9 mouse cellular contexts compared by ENCODE assay signal in genomic region chr1:120596319-120596718, GRCm38 (mm10). TPM values are rescaled to one million over a fixed set of nuclear protein-coding genes. Genes with fewer than 3 reads are reported as not detected.
DNase-seq lines count a peak whose midpoint lies in the region; ATAC-seq and TF ChIP-seq lines count a peak whose summit lies in the region.
"Had no signal": no experiment of that assay in that cellular context is flagged by ENCODE, and none has a peak within 500 bp of the region (broad histone marks: within the 10 kb centered on the region; RNA-seq: fewer than 3 reads in every experiment).

No protein-coding gene starts in this region.

- H3K4me1 ChIP-seq in forebrain, embryonic 10.5 days = peaks cover 21% of the 10 kb centered on the region
- H3K4me1 ChIP-seq in forebrain, embryonic 11.5 days (replicated peaks; ENCODE audit: control insufficient read depth, insufficient read depth, low read length) = no peaks in the 10 kb centered on the region
- H3K4me1 ChIP-seq in CH12.LX (ENCODE audit: control insufficient read depth in 1 of 2, insufficient read depth in 2 of 2) = peaks cover 9 to 52% of the 10 kb centered on the region in 2 experiments; a peak in 3 of 4 replicates
- H3K4me1 ChIP-seq in forebrain, embryonic 16.5 days (replicated peaks; ENCODE audit: control insufficient read depth, insufficient read depth, low read length) = 0 out of 2 replicates have a peak, but pooled peaks cover 3% of the 10 kb centered on the region
- peaks cover 8% of the 10 kb centered on the region; the same call in 1 of the 2 replicates for H3K4me1 ChIP-seq in limb, embryonic 12.5 days (replicated peaks)
- peaks cover 6% of the 10 kb centered on the region for H3K4me1 ChIP-seq in stomach, embryonic 15.5 days

- peak; percentile 59 for DNase-seq in forebrain, embryonic 10.5 days (ENCODE audit: extremely low spot score, low spot score)
- no peak for DNase-seq in forebrain, embryonic 11.5 days (ENCODE audit: low spot score)
- no peak for DNase-seq in CH12.LX (ENCODE audit: extremely low read depth)
- no peak for DNase-seq in lung, postnatal 25 days (ENCODE audit: low spot score)

- no peaks in the 10 kb centered on the region for H3K36me3 ChIP-seq in forebrain, embryonic 10.5 days (replicated peaks)
- no peaks in the 10 kb centered on the region for H3K36me3 ChIP-seq in forebrain, embryonic 11.5 days (ENCODE audit: control insufficient read depth, insufficient read depth, low read length)
- H3K36me3 ChIP-seq in CH12.LX (replicated peaks in 1 of 2; ENCODE audit: control insufficient read depth in 1 of 2, insufficient read depth in 1 of 2, low read length in 1 of 2) = no peaks in the 10 kb centered on the region
- H3K36me3 ChIP-seq in forebrain, embryonic 16.5 days (ENCODE audit: control insufficient read depth, insufficient read depth) = no peaks in the 10 kb centered on the region
- no peaks in the 10 kb centered on the region for H3K36me3 ChIP-seq in limb, embryonic 12.5 days
- no peaks in the 10 kb centered on the region for H3K36me3 ChIP-seq in stomach, embryonic 15.5 days

- H3K79me2 ChIP-seq in CH12.LX (replicated peaks; ENCODE audit: control insufficient read depth, extremely low read depth, insufficient read depth, poor library complexity, severe bottlenecking) = no peaks in the 10 kb centered on the region

- H3K27ac ChIP-seq in forebrain, embryonic 10.5 days = no peak overlapping the region
- no peak overlapping the region for H3K27ac ChIP-seq in forebrain, embryonic 11.5 days (ENCODE audit: low read depth, low read length)
- H3K27ac ChIP-seq in CH12.LX (ENCODE audit: insufficient read depth, low read depth) = no peak overlapping the region
- no peak overlapping the region for H3K27ac ChIP-seq in forebrain, embryonic 16.5 days (ENCODE audit: low read length)
- H3K27ac ChIP-seq in limb, embryonic 12.5 days = no peak overlapping the region
- no peak overlapping the region for H3K27ac ChIP-seq in stomach, embryonic 15.5 days

- TF ChIP-seq CTCF in CH12.LX (conservative IDR thresholded peaks at IDR 0.05 in 1 of 2, IDR thresholded peaks at IDR 0.05 in 1 of 2; ENCODE audit: low read depth in 2 of 2, low read length in 2 of 2) = no peak

- H3K4me3 ChIP-seq in forebrain, embryonic 10.5 days = peak overlapping the region; percentile 27
- no peak overlapping the region for H3K4me3 ChIP-seq in forebrain, embryonic 11.5 days (ENCODE audit: low read depth, low read length)
- peak overlapping the region; percentile 39 to 53 (median 40) for H3K4me3 ChIP-seq in CH12.LX (replicated peaks in 1 of 3; ENCODE audit: low read depth in 2 of 3, low read length in 2 of 3, poor library complexity in 1 of 3)
- H3K4me3 ChIP-seq in forebrain, embryonic 16.5 days (replicated peaks; ENCODE audit: low read length) = peak overlapping the region; percentile 6; the same call in 1 of the 2 replicates
- peak overlapping the region; percentile 24 for H3K4me3 ChIP-seq in limb, embryonic 12.5 days (replicated peaks)
- peak overlapping the region; percentile 20; the same call in 1 of the 2 replicates for H3K4me3 ChIP-seq in stomach, embryonic 15.5 days (replicated peaks)

- under 1% methylated on average over 21 of the region's 21 CpGs for WGBS in forebrain, embryonic 10.5 days
- 1% methylated on average over 19 of the region's 21 CpGs for WGBS in forebrain, embryonic 11.5 days
- WGBS in forebrain, embryonic 16.5 days = under 1% methylated on average over 20 of the region's 21 CpGs
- under 1% methylated on average over 21 of the region's 21 CpGs for WGBS in limb, embryonic 12.5 days
- under 1% methylated on average over 21 of the region's 21 CpGs for WGBS in stomach, embryonic 15.5 days

- in situ Hi-C loops in CH12.LX (cut with MboI; ENCODE audit: low pct_ligation_motif_present, low pct_unique_long_range_greater_than_20kb, low sequenced_read_pairs) = loop anchor here (10.0 to 25.0 kb wide), 3 partner anchors 88 to 816 kb away; no protein-coding TSS in a partner anchor

- no peak for ATAC-seq in forebrain, embryonic 11.5 days (replicated peaks; ENCODE audit: low FRiP score)
- no peak for ATAC-seq in forebrain, embryonic 16.5 days
- ATAC-seq in limb, embryonic 12.5 days (ENCODE audit: insufficient number of reproducible peaks, insufficient read depth, low FRiP score, low TSS enrichment, low read depth) = no peak
- ATAC-seq in stomach, embryonic 15.5 days (ENCODE audit: insufficient read depth, low FRiP score, low read depth) = no peak
- no peak for ATAC-seq in activated CD4-positive, CD25-positive, alpha-beta regulatory T cell, adult 4 months

- no peak for TF ChIP-seq RAD21 in CH12.LX (IDR thresholded peaks at IDR 0.05; ENCODE audit: low read depth, low read length)

- no peak for TF ChIP-seq POLR2A in CH12.LX (IDR thresholded peaks at IDR 0.05; ENCODE audit: low read depth, low read length)

- no peak overlapping the region; the same call in 1 of the 2 replicates for H3K4me2 ChIP-seq in forebrain, embryonic 11.5 days (ENCODE audit: low read depth, low read length, severe bottlenecking)
- H3K4me2 ChIP-seq in CH12.LX (ENCODE audit: insufficient read depth, low read depth, poor library complexity, severe bottlenecking) = peak overlapping the region; percentile 33; the same call in 1 of the 2 replicates
- H3K4me2 ChIP-seq in forebrain, embryonic 16.5 days (ENCODE audit: low read length) = peak overlapping the region; percentile 8; the same call in 1 of the 2 replicates
- peak overlapping the region; percentile 50 for H3K4me2 ChIP-seq in limb, embryonic 12.5 days
- H3K4me2 ChIP-seq in stomach, embryonic 15.5 days = peak overlapping the region; percentile 41

- dilution Hi-C loops in CH12.LX (cut with MboI; ENCODE audit: extremely low pct_ligation_motif_present, extremely low pct_unique_long_range_greater_than_20kb, low sequenced_read_pairs) = no loop called here

- no peak overlapping the region for H3K9ac ChIP-seq in forebrain, embryonic 11.5 days (ENCODE audit: low read length)
- H3K9ac ChIP-seq in CH12.LX (ENCODE audit: insufficient read depth, low read depth) = peak overlapping the region; percentile 35
- H3K9ac ChIP-seq in forebrain, embryonic 16.5 days (replicated peaks; ENCODE audit: low read depth, low read length) = no peak overlapping the region
- no peak overlapping the region for H3K9ac ChIP-seq in limb, embryonic 12.5 days (replicated peaks)
- no peak overlapping the region for H3K9ac ChIP-seq in stomach, embryonic 15.5 days

- H3K9me3 ChIP-seq in forebrain, embryonic 10.5 days = no peaks in the 10 kb centered on the region
- no peaks in the 10 kb centered on the region for H3K9me3 ChIP-seq in forebrain, embryonic 11.5 days (ENCODE audit: control insufficient read depth, low read length)
- H3K9me3 ChIP-seq in CH12.LX (replicated peaks; ENCODE audit: low read length) = no peaks in the 10 kb centered on the region
- H3K9me3 ChIP-seq in forebrain, embryonic 16.5 days (ENCODE audit: control insufficient read depth, low read length) = no peaks in the 10 kb centered on the region
- no peaks in the 10 kb centered on the region for H3K9me3 ChIP-seq in limb, embryonic 12.5 days
- H3K9me3 ChIP-seq in stomach, embryonic 15.5 days = no peaks in the 10 kb centered on the region

- peaks cover 100% of the 10 kb centered on the region for H3K27me3 ChIP-seq in forebrain, embryonic 10.5 days (ENCODE audit: poor library complexity, severe bottlenecking)
- H3K27me3 ChIP-seq in forebrain, embryonic 11.5 days (ENCODE audit: control insufficient read depth, insufficient read depth, low read length) = peaks cover 92% of the 10 kb centered on the region
- no peaks in the 10 kb centered on the region for H3K27me3 ChIP-seq in CH12.LX (replicated peaks)
- peaks cover 83% of the 10 kb centered on the region for H3K27me3 ChIP-seq in forebrain, embryonic 16.5 days (replicated peaks; ENCODE audit: control insufficient read depth, insufficient read depth, low read length)
- peaks cover 100% of the 10 kb centered on the region for H3K27me3 ChIP-seq in limb, embryonic 12.5 days
- peaks cover 98% of the 10 kb centered on the region for H3K27me3 ChIP-seq in stomach, embryonic 15.5 days (replicated peaks)

- no peak for TF ChIP-seq EP300 in CH12.LX (IDR thresholded peaks at IDR 0.05; ENCODE audit: low read length)

TF ChIP-seq in CH12.LX, 34 proteins besides CTCF, POLR2A, EP300 and RAD21:
- TF ChIP-seq MAZ (IDR thresholded peaks at IDR 0.05; ENCODE audit: low read depth, low read length) (no peak), MAX (IDR thresholded peaks at IDR 0.05; ENCODE audit: low read length) (no peak), E2F4 (IDR thresholded peaks at IDR 0.05; ENCODE audit: insufficient replicate concordance, low read depth, low read length) (no peak), IRF4 (IDR thresholded peaks at IDR 0.05; ENCODE audit: low read depth, low read length) (no peak), ZC3H11A (IDR thresholded peaks at IDR 0.05; ENCODE audit: low read depth, low read length) (no peak), SIN3A (IDR thresholded peaks at IDR 0.05; ENCODE audit: low read length) (no peak), TBP (conservative IDR thresholded peaks at IDR 0.05; ENCODE audit: low read depth, low read length) (no peak), HCFC1 (IDR thresholded peaks at IDR 0.05; ENCODE audit: low read depth, low read length) (no peak), JUND (conservative IDR thresholded peaks at IDR 0.05; ENCODE audit: low read depth, low read length) (no peak), ZKSCAN1 (IDR thresholded peaks at IDR 0.05; ENCODE audit: borderline replicate concordance, low read depth, low read length) (no peak)

RNA-seq across cellular contexts. Expression of gene En1, which starts 5.9 kb away (rescaled TPM):
- polyA plus RNA-seq in forebrain, embryonic 10.5 days (2016; fragmentation: Nextera tagmentation; extraction: Ambion mirVana) = 0.10 TPM in 2 replicates
- 1.1 TPM in 2 replicates for polyA plus RNA-seq in forebrain, embryonic 11.5 days (2014; fragmentation: Nextera tagmentation; extraction: Ambion mirVana)
- total RNA-seq in CH12.LX (2012; rRNA removed) = not detected in 2 replicates
- not detected in 2 replicates for total RNA-seq in CH12.LX (2014; rRNA removed)
- not detected in 2 replicates for polyA plus RNA-seq in CH12.LX (2012; ENCODE audit: insufficient read length, low read depth)
- 0.39 TPM in 1 of 2 replicates, not detected in the other for polyA plus RNA-seq in forebrain, embryonic 16.5 days (2015; fragmentation: Nextera tagmentation; extraction: Ambion mirVana)
- 1.8 TPM in 2 replicates for polyA plus RNA-seq in limb, embryonic 12.5 days (2016; fragmentation: Nextera tagmentation; extraction: Ambion mirVana)
- 0.05 TPM in 1 of 2 replicates, not detected in the other for polyA plus RNA-seq in stomach, embryonic 15.5 days (2015; fragmentation: Nextera tagmentation; extraction: Ambion mirVana)
- polyA plus RNA-seq in activated CD4-positive, CD25-positive, alpha-beta regulatory T cell, adult 4 months (2017; shearing (Covaris generic)) = not detected
- polyA plus RNA-seq: gonadal fat pad, adult 2 months had no signal
